Mouse (Mus musculus): Measurements from ENCODE around the gene Celsr3. TPM values are rescaled to one million over a fixed set of nuclear protein-coding genes. Genes with fewer than 3 reads are reported as not detected.

The Celsr3 gene
- polyA plus RNA-seq, 1 experiment = 14.9 TPM

DNA sequence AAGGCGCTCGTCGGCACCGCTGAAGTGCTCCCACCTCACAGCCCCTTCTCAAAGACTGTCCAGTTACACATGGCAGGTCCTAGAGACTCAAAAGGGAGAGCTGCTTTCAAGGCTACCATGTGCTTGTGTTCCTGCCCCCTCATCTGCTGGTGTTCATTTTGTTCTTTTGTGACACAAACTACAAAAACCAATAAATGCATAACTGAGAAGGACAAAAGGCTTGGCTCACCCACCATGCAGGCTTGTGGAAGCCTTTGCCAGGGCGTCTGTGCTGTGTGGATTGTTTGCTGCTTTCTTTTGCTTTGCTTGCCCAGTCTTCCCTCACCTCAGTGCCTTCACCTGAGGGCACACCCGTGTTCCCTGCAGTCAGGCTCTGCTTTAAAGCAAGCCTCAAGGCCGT is 28.6 kb upstream of the Celsr3 start:
- 89% methylated on average over 7 of the region's 7 CpGs for WGBS
- no peak overlapping the region for H3K27ac ChIP-seq (ENCODE audit: control insufficient read depth, insufficient read depth, low read depth, low read length, poor library complexity)
- H3K4me1 ChIP-seq (ENCODE audit: control insufficient read depth, insufficient read depth, low read length) = peaks cover 3% of the 10 kb centered on the region
- no peak overlapping the region for H3K4me3 ChIP-seq (replicated peaks; ENCODE audit: control insufficient read depth, low read depth, low read length)
- TF ChIP-seq POLR2A (IDR thresholded peaks at IDR 0.05; ENCODE audit: borderline replicate concordance, control insufficient read depth, low read depth, low read length) (no peak), CTCF (IDR thresholded peaks at IDR 0.05; ENCODE audit: control insufficient read depth, insufficient read depth, low read length) (no peak)

DNA sequence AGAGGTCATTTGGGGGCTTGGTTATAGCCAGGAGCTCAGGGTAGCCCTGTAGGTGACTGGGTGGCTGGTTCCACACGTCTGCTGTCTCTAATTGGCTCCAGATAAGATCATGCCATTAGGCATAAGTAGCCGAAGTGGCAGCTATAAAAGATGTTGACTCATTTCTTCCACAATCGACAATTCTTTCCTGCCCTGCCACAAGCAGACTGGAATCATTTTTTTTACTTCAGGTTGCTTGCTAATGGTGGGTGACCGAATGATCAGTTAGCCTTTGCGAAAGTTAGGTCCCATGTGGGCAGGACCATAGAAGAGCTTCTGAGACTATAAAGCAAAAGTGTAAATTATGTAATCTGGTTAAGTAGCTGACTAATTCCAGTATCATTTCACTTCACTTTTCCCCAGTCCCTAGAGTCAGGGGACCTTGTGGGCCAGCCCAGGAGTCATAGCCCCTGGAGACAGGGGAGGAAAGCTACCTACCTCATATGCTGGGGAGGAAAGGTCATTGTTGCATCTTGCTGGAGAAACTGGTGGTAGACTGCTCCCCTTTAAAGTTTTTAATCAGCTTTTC is 27.5 kb upstream of the Celsr3 start:
- TF ChIP-seq CTCF (IDR thresholded peaks at IDR 0.05; ENCODE audit: control insufficient read depth, insufficient read depth, low read length) = no peak
- TF ChIP-seq POLR2A (IDR thresholded peaks at IDR 0.05; ENCODE audit: borderline replicate concordance, control insufficient read depth, low read depth, low read length) = no peak
- no peak overlapping the region for H3K27ac ChIP-seq (ENCODE audit: control insufficient read depth, insufficient read depth, low read depth, low read length, poor library complexity)
- 76% methylated on average over 5 of the region's 5 CpGs for WGBS
- no peaks in the 10 kb centered on the region for H3K4me1 ChIP-seq (ENCODE audit: control insufficient read depth, insufficient read depth, low read length)
- H3K4me3 ChIP-seq (replicated peaks; ENCODE audit: control insufficient read depth, low read depth, low read length) = no peak overlapping the region

DNA sequence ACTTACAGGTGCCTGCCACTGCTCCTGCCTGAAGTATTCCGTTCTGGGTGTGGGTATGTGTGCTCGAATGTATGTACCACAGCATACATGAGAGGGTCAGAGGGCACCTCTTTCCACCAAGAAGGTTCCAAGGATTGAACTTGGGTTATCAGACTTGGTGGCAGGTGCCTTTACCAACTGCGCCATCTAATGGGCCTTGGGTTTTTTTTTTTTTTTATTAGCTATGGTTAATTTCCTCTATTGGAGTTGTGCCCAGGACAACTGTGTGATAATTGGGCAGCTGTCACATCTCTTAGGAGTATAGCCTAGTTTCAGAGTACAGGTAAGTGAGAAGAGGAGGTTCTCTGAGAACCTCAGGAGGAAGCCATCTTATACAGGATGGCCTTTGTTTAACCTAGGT is 26.6 kb upstream of the Celsr3 start:
- Histone ChIP-seq H3K27ac (ENCODE audit: control insufficient read depth, insufficient read depth, low read depth, low read length, poor library complexity) (no peak overlapping the region), H3K4me1 (ENCODE audit: control insufficient read depth, insufficient read depth, low read length) (no peaks in the 10 kb centered on the region), H3K4me3 (replicated peaks; ENCODE audit: control insufficient read depth, low read depth, low read length) (no peak overlapping the region)
- no peak for TF ChIP-seq CTCF (IDR thresholded peaks at IDR 0.05; ENCODE audit: control insufficient read depth, insufficient read depth, low read length)
- no peak for TF ChIP-seq POLR2A (IDR thresholded peaks at IDR 0.05; ENCODE audit: borderline replicate concordance, control insufficient read depth, low read depth, low read length)
- 84% methylated on average over 3 of the region's 3 CpGs for WGBS

DNA sequence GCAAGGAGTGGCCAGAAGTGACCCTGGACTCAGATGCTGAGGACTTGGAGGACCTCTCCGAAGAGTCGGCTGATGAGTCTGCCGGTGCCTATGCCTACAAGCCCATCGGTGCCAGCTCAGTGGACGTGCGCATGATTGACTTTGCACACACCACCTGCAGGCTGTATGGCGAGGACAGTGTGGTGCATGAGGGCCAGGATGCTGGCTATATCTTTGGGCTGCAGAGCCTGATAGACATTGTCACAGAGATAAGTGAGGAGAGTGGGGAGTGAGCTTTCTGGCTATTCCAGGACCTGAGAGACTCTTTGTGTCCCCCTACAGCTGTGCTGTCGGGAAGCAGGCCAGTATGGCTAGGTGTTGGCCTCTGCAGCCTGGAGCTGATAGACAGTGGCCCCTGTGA is 20.4 kb upstream of the Celsr3 start:
- TF ChIP-seq POLR2A (IDR thresholded peaks at IDR 0.05; ENCODE audit: borderline replicate concordance, control insufficient read depth, low read depth, low read length) (no peak), CTCF (IDR thresholded peaks at IDR 0.05; ENCODE audit: control insufficient read depth, insufficient read depth, low read length) (no peak)
- 73% methylated on average over 8 of the region's 8 CpGs for WGBS
- peak overlapping the region; percentile 50; the same call in 1 of the 2 replicates for H3K27ac ChIP-seq (ENCODE audit: control insufficient read depth, insufficient read depth, low read depth, low read length, poor library complexity)
- no peak overlapping the region for H3K4me3 ChIP-seq (replicated peaks; ENCODE audit: control insufficient read depth, low read depth, low read length)
- H3K4me1 ChIP-seq (ENCODE audit: control insufficient read depth, insufficient read depth, low read length) = peaks cover 1% of the 10 kb centered on the region; the same call in 1 of the 2 replicates

DNA sequence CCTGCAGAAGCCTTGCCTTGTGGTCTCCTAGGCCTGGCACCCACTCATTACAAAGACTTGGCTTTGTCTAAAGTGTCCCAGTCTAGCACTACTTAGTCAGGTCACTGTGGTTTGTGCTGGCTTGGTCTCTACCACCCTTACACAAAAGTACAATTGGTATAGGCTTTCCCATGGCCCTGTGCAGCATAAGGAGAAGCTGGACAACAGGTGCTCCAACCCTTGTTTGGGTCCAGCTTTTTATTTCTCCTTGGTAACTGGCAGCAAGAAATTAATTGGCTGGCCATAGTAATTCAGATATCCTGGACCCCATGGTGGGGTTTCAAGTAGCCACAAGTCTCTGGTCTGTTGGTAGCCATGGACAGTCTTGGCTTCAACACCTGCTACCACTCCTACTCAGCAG is 19.7 kb upstream of the Celsr3 start:
- TF ChIP-seq CTCF (IDR thresholded peaks at IDR 0.05; ENCODE audit: control insufficient read depth, insufficient read depth, low read length) (no peak), POLR2A (IDR thresholded peaks at IDR 0.05; ENCODE audit: borderline replicate concordance, control insufficient read depth, low read depth, low read length) (no peak)
- peaks cover 1% of the 10 kb centered on the region; the same call in 1 of the 2 replicates for H3K4me1 ChIP-seq (ENCODE audit: control insufficient read depth, insufficient read depth, low read length)
- H3K4me3 ChIP-seq (replicated peaks; ENCODE audit: control insufficient read depth, low read depth, low read length) = no peak overlapping the region
- peak overlapping the region; percentile 14; the same call in 1 of the 2 replicates for H3K27ac ChIP-seq (ENCODE audit: control insufficient read depth, insufficient read depth, low read depth, low read length, poor library complexity)

DNA sequence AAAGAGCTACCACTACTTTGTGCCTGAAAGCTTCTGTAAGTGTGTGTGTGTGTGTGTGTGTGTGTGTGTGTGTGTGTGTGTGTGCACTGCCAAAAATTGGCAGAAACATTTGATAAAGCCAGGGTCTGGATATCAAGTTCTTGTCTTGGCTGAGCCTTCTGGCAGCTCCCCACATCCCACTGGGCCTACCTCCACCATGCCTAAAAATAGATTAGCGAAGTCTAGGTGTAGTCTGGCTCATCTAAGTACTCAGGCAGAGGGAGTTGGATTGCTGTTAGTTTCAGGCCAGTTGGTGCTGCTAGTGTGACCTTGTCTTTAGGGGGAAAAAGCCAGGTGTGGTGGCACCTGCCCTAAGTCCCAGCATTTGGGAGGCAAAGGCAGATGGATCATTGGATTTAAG is 19.3 kb upstream of the Celsr3 start:
- 56% methylated on average over 1 of the region's 1 CpGs for WGBS
- no peak overlapping the region for H3K4me3 ChIP-seq (replicated peaks; ENCODE audit: control insufficient read depth, low read depth, low read length)
- peaks cover 1% of the 10 kb centered on the region; the same call in 1 of the 2 replicates for H3K4me1 ChIP-seq (ENCODE audit: control insufficient read depth, insufficient read depth, low read length)
- TF ChIP-seq POLR2A (IDR thresholded peaks at IDR 0.05; ENCODE audit: borderline replicate concordance, control insufficient read depth, low read depth, low read length) (no peak), CTCF (IDR thresholded peaks at IDR 0.05; ENCODE audit: control insufficient read depth, insufficient read depth, low read length) (no peak)
- H3K27ac ChIP-seq (ENCODE audit: control insufficient read depth, insufficient read depth, low read depth, low read length, poor library complexity) = peak overlapping the region; percentile 14; the same call in 1 of the 2 replicates

DNA sequence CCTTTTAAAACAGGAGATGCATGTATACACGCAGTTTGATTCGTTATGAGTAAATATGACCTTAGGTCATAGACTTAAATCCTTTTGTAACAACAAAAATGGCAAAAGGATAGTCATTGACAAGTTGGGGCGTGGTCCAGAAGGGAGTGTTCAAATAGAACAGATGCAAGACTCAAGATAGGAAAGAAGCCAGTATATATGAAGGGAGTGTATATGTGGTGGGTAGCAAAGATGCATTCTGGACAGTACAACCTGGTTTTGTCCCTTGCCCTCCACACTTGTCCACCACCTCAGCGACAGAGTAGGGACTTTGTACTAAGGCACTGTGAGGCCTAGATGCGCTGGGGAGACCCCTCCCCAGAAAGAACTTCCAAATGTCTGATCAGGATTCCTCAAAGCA is 18.4 kb upstream of the Celsr3 start:
- peaks cover 1% of the 10 kb centered on the region; the same call in 1 of the 2 replicates for H3K4me1 ChIP-seq (ENCODE audit: control insufficient read depth, insufficient read depth, low read length)
- 61% methylated on average over 5 of the region's 5 CpGs for WGBS
- TF ChIP-seq CTCF (IDR thresholded peaks at IDR 0.05; ENCODE audit: control insufficient read depth, insufficient read depth, low read length) (no peak), POLR2A (IDR thresholded peaks at IDR 0.05; ENCODE audit: borderline replicate concordance, control insufficient read depth, low read depth, low read length) (no peak)

DNA sequence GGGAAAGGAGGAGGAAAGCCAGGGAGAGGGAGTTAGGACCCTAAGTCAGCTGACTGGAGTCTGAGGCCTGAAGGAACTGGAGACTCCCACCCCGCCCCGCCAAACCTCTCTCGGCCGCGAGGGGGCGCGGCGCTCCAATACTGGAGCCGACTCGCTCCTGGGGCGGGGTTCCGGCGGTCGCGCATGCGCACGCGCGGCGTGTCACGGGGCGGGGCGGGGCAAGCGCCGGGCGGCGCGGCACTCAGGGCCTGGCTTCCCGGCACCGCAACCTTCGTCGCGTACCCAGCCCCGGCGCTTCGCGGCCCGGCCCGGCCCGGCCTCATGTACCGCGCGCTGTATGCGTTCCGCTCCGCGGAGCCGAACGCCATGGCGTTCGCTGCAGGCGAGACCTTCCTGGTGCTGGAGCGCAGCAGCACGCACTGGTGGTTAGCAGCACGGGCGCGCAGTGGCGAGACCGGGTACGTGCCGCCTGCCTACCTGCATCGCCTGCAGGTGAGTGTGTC is 17.9 kb upstream of the Celsr3 start, which contains the start of gene Nckipsd:
Gene Nckipsd (plus strand): TSS at position 206 of the 503 bp plus-strand sequence.
- under 1% methylated on average over 62 of the region's 62 CpGs for WGBS
- Histone ChIP-seq H3K27ac (ENCODE audit: control insufficient read depth, insufficient read depth, low read depth, low read length, poor library complexity) (peak within 1 kb of the TSS; percentile 47), H3K4me3 (replicated peaks; ENCODE audit: control insufficient read depth, low read depth, low read length) (peak within 1 kb of the TSS; percentile 80), H3K4me1 (ENCODE audit: control insufficient read depth, insufficient read depth, low read length) (peaks cover 1% of the 10 kb centered on the region; the same call in 1 of the 2 replicates)
- TF ChIP-seq POLR2A (IDR thresholded peaks at IDR 0.05; ENCODE audit: borderline replicate concordance, control insufficient read depth, low read depth, low read length) (peak; percentile 55; the same call in 1 of the 2 replicates), CTCF (IDR thresholded peaks at IDR 0.05; ENCODE audit: control insufficient read depth, insufficient read depth, low read length) (peak; percentile 77)

More for the DNA sequence above, 18.4 kb upstream of the Celsr3 start:
- Histone ChIP-seq H3K27ac (ENCODE audit: control insufficient read depth, insufficient read depth, low read depth, low read length, poor library complexity) (peak overlapping the region; percentile 37), H3K4me3 (replicated peaks; ENCODE audit: control insufficient read depth, low read depth, low read length) (no peak overlapping the region)

Data from bone marrow, adult 2 months (tissue).